Mouse (Mus musculus) cortical plate, adult 2 months (tissue): ENCODE results near the gene Desi2.

Experiments
- CTCF ChIP-seq: fragments of 200-500 bp; IDR thresholded peaks from 2 replicates; pipeline ENCODE4 v1.5.1; 2011; ENCODE audit warnings: mild to moderate bottlenecking, control low read depth, low read length; ENCODE audit not compliant: insufficient read depth; ENCODE audit errors: extremely low read depth
- POLR2A ChIP-seq: fragments of 200-500 bp; IDR thresholded peaks from 2 replicates; pipeline ENCODE4 v1.6.1; 2011; ENCODE audit warnings: mild to moderate bottlenecking, low read length, control low read depth; ENCODE audit not compliant: insufficient read depth; ENCODE audit errors: extremely low read depth

GRCm38 (mm10) chr1:178303425-178303824 lies 116.2 kb downstream of the Desi2 start:
- no peak for TF ChIP-seq POLR2A
- TF ChIP-seq CTCF: peak; percentile 73
